Mouse (Mus musculus): ENCODE results near the gene Gm21411. TPM values are rescaled to one million over a fixed set of nuclear protein-coding genes. Genes with fewer than 3 reads are reported as not detected.
"Not testable (repeated sequence)": the region's sequence is repeated elsewhere in the genome, so short reads cannot be mapped to it uniquely, and the experiment has no call there.

The Gm21411 gene
- not detected in 2 replicates for polyA plus RNA-seq (2016; fragmentation: Nextera tagmentation; extraction: Ambion mirVana)

DNA sequence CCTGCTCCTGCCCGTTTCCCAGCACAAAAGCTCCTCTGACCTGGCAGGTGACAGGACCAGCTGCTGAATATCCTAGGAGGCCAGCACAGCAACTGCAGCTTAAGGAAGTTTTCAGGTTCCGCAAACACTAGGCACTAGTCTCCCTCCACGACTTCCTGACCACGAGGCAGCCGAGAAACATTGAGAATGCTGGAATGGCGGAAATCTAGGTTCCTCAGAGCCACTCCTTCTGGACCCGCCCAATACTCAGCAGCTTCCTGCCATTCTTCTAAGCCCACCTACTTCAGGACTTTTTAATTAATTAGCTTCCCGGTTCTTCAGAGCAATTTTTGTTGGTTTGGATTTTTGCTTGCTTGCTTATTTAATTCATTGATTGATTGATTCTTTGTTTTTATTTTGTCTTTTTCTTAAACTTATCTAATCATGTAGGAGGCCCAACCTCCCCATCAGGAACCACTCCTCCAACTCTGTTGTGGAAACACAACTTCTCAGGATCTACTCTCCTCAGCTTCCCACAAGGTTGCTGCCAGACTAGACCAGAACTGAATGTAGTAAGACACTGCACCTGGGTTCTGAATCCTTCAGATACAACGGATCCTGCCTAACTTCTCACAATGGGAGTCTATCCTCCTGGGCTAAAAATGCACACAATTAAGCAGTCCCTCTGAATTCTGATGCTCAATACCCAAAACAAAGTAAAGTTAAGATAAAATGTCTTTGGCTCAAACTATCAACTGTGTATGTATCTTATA, at the start of gene Gm21411:
Gm21411 (minus strand) TSS at position 205 of the 752 bp plus-strand sequence.
- H3K27ac ChIP-seq; H3K4me3 ChIP-seq (replicated peaks); H3K4me2 ChIP-seq; ATAC-seq (ENCODE audit: insufficient number of reproducible peaks, insufficient read depth, low FRiP score, low TSS enrichment, low read depth); H3K9ac ChIP-seq (replicated peaks); H3K36me3 ChIP-seq; H3K4me1 ChIP-seq (replicated peaks); H3K27me3 ChIP-seq: not testable (repeated sequence)
- peaks cover 30% of the 10 kb centered on the region; the same call in 1 of the 2 replicates for H3K9me3 ChIP-seq
- WGBS = 78% methylated on average over 9 of the region's 9 CpGs

DNA sequence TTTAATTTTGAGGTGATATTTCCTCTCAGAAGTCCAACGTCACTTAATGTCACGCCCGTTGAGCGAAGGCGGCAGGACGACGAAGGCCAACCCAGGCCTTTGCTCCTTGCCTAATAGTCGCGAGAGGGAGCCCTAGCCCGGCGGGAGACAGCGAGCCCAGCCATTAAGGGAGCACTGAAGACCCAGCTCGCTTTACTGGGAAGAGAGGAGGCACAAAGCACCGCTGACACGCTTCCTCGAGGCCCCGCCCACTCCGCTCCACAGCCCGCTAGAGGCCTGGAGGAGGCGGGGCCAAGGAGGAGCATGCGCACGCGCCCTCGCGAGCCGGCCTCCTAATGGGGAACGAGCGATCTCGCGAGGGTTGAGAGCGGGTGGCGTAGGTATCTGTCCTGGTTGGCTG, 32.3 kb upstream of the Gm21411 start:
- not testable (repeated sequence) for H3K4me2 ChIP-seq; H3K36me3 ChIP-seq; H3K9ac ChIP-seq (replicated peaks); H3K4me1 ChIP-seq (replicated peaks); ATAC-seq (ENCODE audit: insufficient number of reproducible peaks, insufficient read depth, low FRiP score, low TSS enrichment, low read depth); H3K27ac ChIP-seq; H3K4me3 ChIP-seq (replicated peaks); H3K27me3 ChIP-seq
- H3K9me3 ChIP-seq = peaks cover 17% of the 10 kb centered on the region
- 56% methylated on average over 32 of the region's 32 CpGs for WGBS

DNA sequence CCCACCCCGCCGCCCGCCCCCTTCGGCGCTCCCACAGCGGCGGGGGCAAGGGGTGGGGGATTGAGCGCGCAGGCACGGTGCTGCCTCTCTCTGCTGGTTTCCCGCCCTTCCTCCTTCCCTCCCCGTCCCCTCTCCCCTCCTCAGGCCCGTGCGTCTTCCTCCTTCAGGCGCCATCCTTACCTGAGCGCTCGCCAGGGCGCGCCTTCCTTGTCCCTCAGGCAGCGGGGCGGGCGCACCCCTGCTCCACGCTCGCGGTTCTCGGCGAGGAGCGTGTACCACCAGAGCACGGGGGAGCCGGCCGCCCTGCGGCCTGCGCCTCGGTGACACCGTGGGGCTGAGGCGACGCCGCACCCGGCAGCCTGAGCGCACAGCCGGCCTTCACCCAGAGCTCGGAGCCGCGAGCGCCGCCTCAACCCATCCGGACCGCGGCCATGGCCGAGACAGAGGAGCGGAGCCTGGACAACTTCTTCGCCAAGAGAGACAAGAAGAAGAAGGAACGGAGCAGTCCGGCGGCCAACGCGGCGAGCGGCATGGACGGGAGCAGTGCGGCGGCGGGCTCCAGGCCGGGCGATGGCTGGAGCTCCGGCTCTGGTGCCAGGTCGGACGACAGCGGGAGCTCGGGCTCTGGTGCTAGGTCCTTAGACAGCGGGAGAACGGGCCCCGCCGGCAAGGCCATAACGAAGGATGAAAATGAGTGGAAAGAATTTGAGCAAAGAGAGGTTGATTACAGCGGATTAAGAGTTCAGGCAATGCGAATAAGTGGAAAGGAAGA, 23.1 kb upstream of the Gm21411 start:
- H3K9me3 ChIP-seq = peaks cover 18% of the 10 kb centered on the region
- H3K4me3 ChIP-seq (replicated peaks) = peak overlapping the region; percentile 34
- H3K27ac ChIP-seq = no peak overlapping the region
- WGBS = 8% methylated on average over 72 of the region's 77 CpGs
- H3K36me3 ChIP-seq = no peaks in the 10 kb centered on the region
- ATAC-seq (ENCODE audit: insufficient number of reproducible peaks, insufficient read depth, low FRiP score, low TSS enrichment, low read depth) = 0 out of 2 replicates have a peak, but pooled peaks have one; percentile 47
- H3K9ac ChIP-seq (replicated peaks) = no peak overlapping the region; the same call in 1 of the 2 replicates
- no peaks in the 10 kb centered on the region for H3K4me1 ChIP-seq (replicated peaks)
- peaks cover 12% of the 10 kb centered on the region for H3K27me3 ChIP-seq
- peak overlapping the region; percentile 54 for H3K4me2 ChIP-seq

DNA sequence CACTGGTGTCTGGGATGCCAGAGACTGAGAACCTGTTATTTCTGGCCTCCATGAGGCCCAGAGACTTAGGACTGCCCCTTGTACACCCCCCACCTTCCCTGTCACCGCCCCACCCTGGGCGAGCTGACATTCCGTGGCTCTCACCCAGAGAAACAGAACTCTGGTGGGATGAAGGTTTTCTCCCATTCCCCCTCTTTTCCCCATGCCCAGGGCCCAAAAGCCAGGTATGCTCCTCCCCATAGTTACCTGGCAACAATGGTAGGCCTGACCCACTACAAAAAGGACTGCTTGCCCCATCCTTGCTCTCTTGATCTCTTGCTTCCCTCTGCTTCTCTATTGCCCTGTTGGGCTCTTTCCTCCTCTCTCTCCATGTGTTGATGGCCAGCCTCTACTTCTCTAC, 5.8 kb upstream of the Gm21411 start:
- Histone ChIP-seq H3K36me3 (no peaks in the 10 kb centered on the region), H3K4me1 (replicated peaks) (no peaks in the 10 kb centered on the region), H3K4me3 (replicated peaks) (no peak overlapping the region), H3K4me2 (no peak overlapping the region), H3K9me3 (peaks cover 40% of the 10 kb centered on the region), H3K27ac (no peak overlapping the region), H3K9ac (replicated peaks) (no peak overlapping the region), H3K27me3 (no peaks in the 10 kb centered on the region)
- 90% methylated on average over 3 of the region's 3 CpGs for WGBS
- ATAC-seq (ENCODE audit: insufficient number of reproducible peaks, insufficient read depth, low FRiP score, low TSS enrichment, low read depth) = no peak

- H3K9me3 ChIP-seq = peaks cover 27% of the 10 kb centered on the region; the same call in 1 of the 2 replicates
- H3K27ac ChIP-seq; H3K9ac ChIP-seq (replicated peaks); H3K27me3 ChIP-seq; H3K4me3 ChIP-seq (replicated peaks); H3K4me1 ChIP-seq (replicated peaks); H3K36me3 ChIP-seq; H3K4me2 ChIP-seq; ATAC-seq (ENCODE audit: insufficient number of reproducible peaks, insufficient read depth, low FRiP score, low TSS enrichment, low read depth): not testable (repeated sequence)
- WGBS = 85% methylated on average over 1 of the region's 1 CpGs
These were observed 1.3 kb downstream of the Gm21411 start for GRCm38 (mm10) chr4:146908131-146908530.

DNA sequence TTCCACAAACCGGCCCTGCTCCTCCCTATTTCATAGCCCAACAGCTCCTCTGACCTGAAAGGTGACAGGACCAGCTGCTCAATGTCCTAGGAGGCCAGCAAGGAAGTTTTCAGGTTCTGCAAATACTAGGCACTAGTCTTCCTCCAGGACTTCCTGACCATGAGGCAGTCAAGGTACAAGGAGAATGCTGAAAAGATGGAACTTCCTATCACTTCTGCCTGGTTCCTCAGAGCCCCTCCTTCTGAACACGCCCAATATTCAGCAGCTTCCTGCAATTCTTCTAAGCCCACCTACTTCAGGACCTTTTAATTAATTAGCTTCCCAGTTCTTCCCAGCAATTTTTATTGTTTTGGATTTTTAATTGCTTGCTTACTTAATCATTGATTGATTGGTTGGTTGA, 4.6 kb downstream of the Gm21411 start:
- not testable (repeated sequence) for H3K36me3 ChIP-seq; H3K4me2 ChIP-seq; H3K4me3 ChIP-seq (replicated peaks); ATAC-seq (ENCODE audit: insufficient number of reproducible peaks, insufficient read depth, low FRiP score, low TSS enrichment, low read depth); H3K27me3 ChIP-seq; H3K27ac ChIP-seq; H3K4me1 ChIP-seq (replicated peaks); H3K9ac ChIP-seq (replicated peaks)
- peaks cover 22% of the 10 kb centered on the region; the same call in 1 of the 2 replicates for H3K9me3 ChIP-seq
- WGBS = 77% methylated on average over 2 of the region's 2 CpGs

- not testable (repeated sequence) for H3K27me3 ChIP-seq
These were observed 6.3 kb downstream of the Gm21411 start for GRCm38 (mm10) chr4:146903126-146903525.

More at GRCm38 (mm10) chr4:146903126-146903525, 6.3 kb downstream of the Gm21411 start:
- peaks cover 12% of the 10 kb centered on the region; the same call in 1 of the 2 replicates for H3K9me3 ChIP-seq
- ATAC-seq (ENCODE audit: insufficient number of reproducible peaks, insufficient read depth, low FRiP score, low TSS enrichment, low read depth); H3K4me2 ChIP-seq; H3K9ac ChIP-seq (replicated peaks); H3K27ac ChIP-seq; H3K4me3 ChIP-seq (replicated peaks); H3K4me1 ChIP-seq (replicated peaks); H3K36me3 ChIP-seq: not testable (repeated sequence)
- 60% methylated on average over 3 of the region's 3 CpGs for WGBS

Other genes starting within 250 kb of the Gm21411 start
- gene Zfp989, start 62.4 kb upstream of the Gm21411 start, polyA plus RNA-seq (2016; fragmentation: Nextera tagmentation; extraction: Ambion mirVana) = not detected in 2 replicates
- not detected in 2 replicates for gene Rex2, start 112.3 kb upstream of the Gm21411 start, polyA plus RNA-seq (2016; fragmentation: Nextera tagmentation; extraction: Ambion mirVana)
- gene Zfp991, start 222.4 kb upstream of the Gm21411 start, polyA plus RNA-seq (2016; fragmentation: Nextera tagmentation; extraction: Ambion mirVana) = 9.5 and 11.2 TPM in 2 replicates

All from limb, embryonic 12.5 days (tissue).